Mouse (Mus musculus) frontal cortex, adult (tissue): ENCODE data around the gene Stat5a.

Experiments used
- ATAC-seq: cut with Nextera tagmentation; 2 replicates; pipeline ENCODE4 v1.9.2; 2017; ENCODE audit warnings: mild to moderate bottlenecking, moderate library complexity, mixed read lengths; ENCODE audit not compliant: low TSS enrichment

Gene Stat5a

DNA sequence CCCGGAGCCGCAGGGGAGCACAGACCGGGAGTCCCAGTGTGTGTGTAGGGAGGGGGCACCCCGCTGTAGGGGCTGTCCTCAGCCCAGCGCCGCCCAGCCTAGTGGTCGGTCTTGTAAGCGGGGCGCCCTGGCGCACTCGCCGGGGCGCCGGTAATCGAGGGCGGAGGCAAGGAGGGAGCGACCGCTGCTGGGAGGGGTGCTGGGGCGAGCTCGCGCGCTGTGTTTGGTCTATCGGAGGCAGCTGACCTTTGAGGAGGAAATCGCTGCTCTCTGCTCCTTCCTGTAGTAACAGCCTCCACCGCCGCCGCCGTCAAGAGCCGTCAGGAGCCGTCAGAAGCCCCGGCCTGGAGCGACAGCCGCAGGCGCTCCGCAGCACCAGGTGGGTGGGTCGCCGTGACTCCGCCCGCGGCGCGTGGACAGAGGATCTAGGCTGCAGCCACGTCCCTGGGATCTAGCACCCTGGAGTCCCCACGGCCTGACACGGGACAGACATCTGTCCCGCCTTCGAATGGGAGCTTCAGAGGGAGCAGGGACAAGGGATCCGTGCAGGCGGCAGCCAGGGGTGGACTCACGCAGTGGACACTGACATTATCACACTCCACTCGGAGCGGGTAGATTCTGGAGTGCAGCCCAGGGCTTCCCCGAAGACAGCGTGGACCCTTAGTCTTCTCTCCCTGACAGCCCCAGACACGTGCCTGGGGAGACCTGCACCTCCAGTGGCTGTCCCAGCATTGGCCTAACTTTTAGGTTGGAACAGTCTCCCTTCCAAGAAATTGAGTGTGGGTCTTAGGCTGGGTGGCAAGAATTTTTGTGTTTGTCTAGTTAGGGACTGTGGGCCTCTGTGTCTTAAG is 1.3 kb downstream of the Stat5a start:
- no peak; the same call in 1 of the 2 replicates for ATAC-seq

DNA sequence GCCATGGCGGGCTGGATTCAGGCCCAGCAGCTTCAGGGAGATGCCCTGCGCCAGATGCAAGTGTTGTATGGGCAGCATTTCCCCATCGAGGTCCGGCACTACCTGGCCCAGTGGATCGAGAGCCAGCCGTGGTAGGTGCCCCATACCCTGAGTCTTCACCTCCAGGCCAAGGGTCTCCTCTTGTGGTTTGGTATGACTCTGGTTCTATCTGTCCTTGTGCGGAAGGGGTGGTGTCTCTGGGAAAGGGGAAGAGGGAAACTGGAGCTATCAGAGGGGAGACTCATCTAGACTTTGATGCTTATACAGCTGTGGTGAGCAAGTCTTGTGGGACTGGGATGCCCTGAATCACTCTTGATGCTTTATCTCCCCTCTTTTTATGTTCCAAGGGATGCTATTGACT is 2.2 kb downstream of the Stat5a start:
- no peak for ATAC-seq

DNA sequence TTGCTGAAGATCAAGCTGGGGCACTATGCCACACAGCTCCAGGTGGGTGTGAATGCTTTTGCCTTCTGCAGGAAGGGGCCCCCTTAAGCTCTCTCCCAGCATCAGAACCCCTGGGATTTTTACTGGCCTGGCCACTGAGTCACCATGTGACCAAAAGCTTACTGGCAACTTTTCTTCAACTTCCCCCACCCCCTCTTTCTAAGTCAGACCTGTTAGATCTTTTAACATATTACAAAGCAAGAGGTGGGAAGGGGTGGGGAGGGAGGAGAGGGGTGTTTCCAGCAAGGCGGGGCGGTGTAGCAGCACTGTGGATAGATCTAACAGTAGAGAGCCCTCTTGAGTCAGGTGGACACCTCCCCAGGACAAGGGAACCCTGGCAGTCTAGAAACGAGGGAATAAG is 2.7 kb downstream of the Stat5a start:
- no peak for ATAC-seq

DNA sequence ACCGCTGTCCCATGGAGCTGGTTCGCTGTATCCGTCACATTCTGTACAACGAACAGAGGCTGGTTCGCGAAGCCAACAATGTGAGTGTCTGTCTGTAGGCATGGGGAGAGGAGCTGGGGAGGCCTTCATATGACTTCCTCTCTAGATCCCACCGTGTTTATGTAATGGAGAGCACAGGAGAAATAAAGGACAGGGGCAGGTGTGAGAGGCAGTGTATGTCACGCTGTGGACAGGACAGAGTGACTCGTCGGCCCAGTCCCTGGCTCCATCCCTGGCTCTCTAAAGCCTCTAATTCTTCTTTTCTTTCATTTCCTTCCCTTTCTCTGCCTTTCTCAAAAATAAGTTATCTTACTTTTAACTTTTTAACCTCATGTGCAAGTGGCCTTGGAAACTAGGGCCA is 4.0 kb downstream of the Stat5a start:
- no peak for ATAC-seq

DNA sequence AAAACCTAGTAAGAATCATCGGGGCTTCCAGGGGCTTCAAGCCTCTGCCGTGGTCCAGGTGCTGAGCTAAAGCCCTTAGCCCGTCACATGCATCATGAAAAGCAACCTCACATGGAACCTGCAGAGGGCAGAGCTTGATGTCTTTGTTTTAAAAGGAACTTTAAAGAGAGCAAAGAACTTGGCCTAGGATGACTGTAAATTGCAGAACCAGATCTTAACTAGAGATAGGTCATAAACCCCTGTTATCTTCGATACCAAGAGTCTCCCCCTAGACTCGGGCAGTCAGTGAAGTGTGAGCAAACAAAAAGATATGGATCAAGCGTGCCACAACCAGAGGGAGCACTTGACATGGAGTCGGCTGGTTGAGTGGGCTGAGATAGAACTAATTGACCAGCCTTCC is 6.5 kb downstream of the Stat5a start:
- no peak for ATAC-seq

DNA sequence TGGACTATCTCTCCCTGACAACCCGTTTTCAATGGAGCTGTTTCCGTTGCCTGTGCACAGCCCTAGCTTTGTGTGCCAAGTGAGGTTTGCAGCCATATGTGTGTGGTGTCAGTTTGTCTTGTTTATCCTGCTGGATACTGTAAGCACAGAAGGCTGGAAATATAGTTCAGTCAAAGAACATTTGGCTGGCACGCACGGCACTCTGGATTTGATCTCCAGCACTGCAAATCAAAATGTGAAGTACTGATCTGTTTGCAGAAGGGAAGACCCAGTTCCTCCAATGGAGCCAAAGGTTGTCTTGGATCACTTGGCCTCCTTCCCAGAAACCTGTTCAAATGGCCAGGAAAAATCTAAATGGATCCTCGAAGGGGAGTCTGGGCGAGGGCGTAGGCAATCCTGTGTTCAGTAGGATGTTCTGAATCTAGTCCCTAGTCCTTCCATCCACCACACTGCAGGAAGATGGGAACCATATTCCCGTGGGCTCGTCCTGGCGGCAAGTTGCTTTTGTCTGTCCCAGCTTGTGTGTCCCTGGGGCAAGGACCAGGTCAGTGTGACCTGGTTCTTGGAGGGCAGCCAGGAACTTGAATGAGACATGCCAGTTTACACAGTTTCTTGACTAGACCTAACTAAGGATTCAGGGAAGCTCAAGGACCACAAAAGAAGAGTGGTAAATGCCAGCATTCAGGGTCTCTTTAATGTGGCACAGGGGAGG is 11.3 kb downstream of the Stat5a start:
- peak; percentile 59 for ATAC-seq

DNA sequence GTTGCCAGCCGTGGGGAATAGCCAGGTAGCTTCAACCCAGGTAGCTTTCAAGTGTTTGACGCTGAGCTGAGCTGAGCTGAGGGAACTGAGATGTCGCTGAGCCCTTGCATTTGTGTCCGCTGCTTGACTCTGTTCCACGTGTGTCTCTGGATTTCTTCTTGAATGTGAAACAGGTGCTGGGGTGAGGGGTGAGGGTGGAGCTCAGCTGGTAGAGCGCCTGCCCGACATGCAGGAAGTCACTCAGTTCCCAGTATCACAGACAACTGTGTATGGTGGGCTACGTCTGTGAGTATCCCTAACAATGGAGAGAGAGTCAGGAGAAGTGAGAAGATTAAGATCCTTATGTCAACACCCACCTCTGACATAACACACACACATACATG is 11.8 kb downstream of the Stat5a start:
- ATAC-seq = no peak

DNA sequence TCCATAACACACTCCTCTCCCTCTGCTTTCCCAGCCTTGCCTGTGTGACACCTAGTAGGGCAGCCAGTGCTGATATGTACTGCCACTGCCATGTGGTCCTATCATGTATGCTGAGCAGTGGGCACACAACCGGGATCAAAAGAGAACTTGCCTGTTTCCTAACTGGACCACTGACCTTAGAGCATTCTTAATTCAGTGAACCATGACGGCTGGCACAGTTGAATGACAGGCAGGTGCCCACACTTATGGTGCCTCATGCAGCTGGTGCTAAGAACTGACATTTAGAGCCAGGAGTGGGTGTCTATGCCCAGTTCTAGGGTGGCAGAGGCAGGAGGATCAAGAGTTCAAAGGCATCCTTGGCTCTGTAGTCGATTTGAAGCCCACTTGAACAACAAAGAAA is 16.6 kb downstream of the Stat5a start:
- ATAC-seq = no peak

DNA sequence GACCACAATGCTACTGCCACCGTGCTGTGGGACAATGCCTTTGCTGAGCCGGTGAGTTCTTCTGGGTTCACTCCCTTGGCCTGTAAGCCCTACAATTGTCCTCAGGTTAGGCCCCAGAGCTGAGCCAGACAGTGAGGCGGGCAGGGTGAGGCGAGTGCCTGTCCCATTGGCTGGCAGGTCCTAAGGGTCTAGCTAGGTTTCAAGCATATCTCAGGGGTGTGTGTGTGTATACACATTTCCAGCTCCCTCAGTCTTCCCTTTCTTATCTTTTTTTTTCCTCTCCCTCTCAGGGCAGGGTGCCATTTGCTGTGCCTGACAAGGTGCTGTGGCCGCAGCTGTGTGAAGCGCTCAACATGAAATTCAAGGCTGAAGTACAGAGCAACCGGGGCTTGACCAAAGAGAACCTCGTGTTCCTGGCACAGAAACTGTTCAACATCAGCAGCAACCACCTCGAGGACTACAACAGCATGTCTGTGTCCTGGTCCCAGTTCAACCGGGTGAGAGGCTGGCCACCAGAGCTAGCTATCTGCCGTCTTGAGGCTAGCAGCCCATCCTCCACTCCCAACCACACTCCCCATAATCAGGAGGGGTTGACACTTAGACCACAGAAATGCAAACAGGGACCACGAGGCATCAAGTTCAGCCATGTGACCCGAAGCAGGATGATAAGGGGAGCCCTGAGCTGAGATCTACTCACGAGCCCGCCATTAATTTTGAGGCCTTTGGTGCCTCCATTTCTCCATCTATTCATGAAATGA is 20.3 kb downstream of the Stat5a start:
- ATAC-seq = no peak

DNA sequence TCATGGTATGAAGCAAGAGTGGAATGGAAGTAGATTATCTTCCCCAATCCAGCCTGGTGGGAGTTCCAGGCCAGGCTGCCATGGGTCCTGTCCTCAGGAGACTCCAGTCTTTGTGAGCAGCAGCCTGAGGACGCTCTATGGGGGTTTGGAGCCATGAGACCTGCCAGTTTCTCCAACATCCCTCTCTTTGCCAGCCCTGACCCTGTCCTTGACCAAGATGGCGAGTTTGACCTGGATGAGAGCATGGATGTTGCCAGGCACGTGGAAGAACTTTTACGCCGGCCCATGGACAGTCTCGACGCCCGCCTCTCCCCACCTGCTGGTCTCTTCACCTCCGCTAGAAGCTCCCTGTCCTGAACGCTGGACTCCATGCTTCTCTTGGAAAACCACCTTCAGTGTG is 24.5 kb downstream of the Stat5a start:
- no peak for ATAC-seq

DNA sequence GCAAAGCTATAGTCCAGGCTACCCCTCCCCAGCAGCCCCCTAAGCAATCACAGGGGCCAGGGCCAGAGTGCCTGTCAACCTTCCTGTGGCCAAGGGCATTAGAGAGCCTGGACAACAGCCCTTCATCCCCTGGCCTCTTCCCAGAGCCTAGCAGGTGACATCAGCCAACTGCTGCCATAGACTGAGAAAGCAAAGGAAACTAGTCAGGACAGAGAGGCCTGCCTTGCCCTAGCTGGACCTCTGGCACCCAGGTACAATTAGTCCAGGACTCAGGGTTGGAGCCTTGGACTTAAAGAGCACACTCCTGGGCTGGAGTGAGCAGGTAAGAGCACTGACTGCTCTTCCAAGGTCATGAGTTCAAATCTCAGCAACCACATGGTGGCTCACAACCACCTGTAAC is 26.3 kb downstream of the Stat5a start:
- no peak for ATAC-seq

DNA sequence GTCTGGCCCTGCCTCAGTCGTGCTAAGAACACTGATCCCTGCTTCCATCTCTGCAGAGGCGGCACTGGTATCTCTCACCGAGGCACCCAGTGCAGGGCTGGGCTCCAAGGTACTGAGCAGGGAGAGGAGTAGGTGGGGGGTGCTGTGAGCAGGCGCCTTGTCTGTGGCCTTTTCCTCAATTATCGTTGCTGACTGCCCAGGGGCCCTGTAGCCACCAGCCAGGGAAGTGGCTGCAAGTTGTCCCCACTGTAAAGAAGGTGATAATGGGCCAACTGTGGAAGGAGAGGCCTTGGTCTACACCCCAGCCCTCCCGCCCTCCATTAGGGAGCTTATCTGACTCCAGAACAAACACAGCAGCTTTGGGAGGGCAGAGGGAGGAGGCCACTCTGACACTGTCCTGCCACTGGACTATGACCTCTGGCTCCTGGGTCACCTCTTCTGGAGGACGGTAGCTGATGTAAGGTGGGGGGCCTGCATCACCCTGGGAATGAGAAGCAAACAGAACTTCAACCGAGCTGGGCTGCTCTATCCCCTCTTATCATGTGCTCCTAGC is 27.1 kb downstream of the Stat5a start:
- no peak for ATAC-seq

DNA sequence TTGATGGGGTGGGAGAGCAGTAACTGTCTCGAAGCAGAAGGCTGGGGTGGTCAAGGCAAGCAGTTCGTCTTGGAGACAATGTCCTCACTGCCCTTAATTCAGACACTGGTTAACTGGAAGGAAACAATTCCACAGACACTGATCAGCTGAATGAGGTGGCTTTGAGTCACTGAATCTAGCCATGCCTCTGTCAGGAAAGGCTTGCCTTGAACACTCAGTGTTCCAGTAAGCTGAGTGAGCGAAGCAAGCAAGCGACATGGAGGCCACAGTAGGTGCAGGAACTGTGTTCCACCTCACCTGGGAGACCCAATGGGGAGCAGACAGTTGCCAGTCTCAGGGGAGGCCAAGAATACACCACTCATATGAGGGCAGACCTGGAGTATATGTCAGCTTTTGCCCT is 28.1 kb downstream of the Stat5a start:
- no peak for ATAC-seq

DNA sequence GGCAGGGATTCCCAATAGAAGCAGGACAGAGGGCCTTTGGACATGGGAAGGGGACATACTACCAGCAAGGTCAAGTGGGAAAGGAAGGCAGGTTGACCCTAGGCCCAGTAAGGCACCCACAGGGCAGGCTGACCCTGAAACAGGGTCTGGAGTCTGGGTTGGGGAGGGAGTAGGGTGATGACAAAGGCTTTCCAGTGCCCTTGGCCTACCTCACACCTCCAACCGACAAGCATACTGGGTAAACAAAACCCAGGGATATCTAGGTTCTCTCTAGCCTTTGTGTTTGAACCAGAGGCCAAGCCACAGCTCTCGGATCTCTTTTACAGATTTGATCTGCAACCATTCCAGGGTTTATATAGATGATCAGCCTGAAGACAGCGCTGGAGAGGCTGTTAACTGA is 28.6 kb downstream of the Stat5a start:
- ATAC-seq = no peak

DNA sequence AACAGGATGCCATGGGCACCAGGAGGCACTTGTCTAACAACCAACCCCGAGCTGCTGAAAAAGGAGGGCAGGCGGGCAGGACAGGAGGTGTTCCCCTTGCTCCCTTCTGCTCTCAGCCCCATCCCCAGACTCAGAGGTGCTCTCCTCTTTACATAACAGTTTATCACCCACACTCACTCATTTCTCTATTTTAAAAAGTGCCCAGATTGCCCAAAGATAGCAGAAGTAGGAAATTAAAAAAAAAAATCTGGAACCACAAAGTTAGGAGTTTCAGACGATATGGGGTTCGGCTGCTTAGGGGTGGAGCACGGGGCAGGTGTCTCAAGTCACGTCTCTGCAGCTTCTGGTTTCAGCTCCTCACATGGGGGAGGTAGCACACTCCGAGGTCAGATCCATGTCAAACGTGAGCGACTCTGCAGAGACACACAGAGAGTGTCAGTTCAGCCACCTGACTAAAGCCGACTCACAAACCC is 29.2 kb downstream of the Stat5a start:
- no peak for ATAC-seq

DNA sequence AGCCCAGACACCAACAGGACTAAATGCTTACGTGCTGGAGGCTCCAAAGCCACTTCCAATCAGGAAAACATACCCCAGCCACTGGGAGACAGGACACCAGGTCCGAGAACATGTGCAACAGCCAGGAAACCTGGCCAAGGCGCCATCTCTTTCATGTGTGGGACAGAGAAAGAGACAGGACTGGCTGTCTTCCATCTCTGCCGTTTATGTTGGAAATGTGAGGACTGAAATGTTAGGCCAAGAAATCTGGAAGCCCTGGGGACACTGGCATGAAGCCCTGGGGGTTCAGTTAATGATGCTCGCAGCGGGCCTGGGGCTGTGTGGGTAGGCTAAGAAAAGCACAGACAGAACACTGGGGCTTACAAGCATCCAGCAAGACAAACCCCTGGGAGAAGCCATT is 31.3 kb downstream of the Stat5a start:
- ATAC-seq = no peak

DNA sequence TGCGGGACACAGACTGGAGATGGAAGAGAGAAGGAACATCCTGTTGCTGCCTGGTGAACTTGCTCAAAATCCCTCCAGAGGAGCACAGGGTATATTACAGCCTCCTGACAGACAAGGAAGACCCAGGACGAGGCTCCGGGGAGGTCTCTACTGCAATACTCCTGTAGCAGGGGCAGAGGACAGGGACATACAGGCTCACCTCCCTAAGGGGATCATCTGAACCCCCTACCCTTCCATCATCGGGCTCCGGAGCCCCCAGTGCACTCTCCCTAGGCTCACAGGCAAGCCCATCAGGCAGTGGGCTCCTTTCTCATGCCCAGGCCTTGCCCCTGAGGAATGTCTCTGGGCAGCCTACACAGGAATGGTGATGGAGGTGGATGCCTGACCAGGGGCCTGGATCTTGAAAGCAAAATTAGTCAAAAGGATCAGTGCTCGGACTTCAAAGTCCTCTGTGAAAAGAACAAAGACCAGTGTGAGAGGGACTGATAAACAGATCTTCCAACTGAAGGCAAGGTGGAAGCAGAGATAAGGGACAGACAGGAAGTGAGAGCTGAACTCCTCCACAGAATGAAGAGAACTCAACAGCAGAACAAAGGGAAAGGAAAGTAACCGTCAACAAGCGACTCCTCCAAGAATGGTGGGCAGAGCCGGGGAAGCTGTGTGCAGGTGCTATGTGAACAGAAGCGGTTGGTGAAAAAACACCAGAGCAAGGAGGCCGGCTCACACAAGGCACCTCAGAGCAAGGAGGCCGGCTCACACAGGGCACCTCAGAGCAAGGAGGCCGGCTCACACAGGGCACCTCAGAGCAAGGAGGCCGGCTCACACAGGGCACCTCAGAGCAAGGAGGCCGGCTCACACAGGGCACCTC is 32.3 kb downstream of the Stat5a start:
- ATAC-seq = no peak

DNA sequence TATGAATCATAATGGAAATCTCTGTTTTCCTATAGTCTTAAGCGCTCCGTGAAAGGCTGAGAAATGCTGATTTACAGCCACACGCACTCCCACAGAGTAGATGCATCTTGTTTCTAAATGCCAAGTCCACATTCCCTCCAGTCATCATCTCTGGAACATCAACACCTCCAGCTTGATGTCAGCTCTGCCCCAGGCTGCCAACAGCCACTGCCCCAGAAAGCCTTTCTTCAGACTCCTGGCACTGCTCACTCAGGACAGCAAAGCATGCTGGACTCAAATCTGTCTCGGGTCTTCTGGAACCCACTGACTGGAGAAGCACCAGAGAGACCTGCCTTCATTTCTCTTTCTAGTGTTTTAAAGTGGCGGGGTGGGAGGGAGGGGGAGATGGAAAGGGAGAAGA is 33.3 kb downstream of the Stat5a start:
- peak; percentile 27; the same call in 1 of the 2 replicates for ATAC-seq

DNA sequence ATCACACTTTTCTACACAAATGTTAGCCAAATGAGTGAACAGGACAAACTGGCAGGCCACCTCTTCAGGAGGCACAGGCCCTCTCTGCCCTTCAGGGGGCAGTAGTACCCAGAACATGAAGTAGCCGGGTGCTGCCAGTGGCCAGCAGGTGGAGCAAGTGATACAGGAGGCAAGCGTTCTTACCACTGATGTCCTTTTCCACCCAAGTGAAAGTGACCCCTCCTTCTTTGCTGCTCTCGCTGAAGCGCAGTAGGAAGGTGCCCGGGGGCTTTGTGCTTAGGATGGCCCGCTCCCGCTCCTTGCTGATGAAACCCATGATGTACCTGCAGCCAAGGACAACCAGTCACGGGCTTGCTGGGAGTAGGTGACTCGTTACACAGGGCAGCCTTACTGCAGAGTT is 34.3 kb downstream of the Stat5a start:
- peak; percentile 91 for ATAC-seq

DNA sequence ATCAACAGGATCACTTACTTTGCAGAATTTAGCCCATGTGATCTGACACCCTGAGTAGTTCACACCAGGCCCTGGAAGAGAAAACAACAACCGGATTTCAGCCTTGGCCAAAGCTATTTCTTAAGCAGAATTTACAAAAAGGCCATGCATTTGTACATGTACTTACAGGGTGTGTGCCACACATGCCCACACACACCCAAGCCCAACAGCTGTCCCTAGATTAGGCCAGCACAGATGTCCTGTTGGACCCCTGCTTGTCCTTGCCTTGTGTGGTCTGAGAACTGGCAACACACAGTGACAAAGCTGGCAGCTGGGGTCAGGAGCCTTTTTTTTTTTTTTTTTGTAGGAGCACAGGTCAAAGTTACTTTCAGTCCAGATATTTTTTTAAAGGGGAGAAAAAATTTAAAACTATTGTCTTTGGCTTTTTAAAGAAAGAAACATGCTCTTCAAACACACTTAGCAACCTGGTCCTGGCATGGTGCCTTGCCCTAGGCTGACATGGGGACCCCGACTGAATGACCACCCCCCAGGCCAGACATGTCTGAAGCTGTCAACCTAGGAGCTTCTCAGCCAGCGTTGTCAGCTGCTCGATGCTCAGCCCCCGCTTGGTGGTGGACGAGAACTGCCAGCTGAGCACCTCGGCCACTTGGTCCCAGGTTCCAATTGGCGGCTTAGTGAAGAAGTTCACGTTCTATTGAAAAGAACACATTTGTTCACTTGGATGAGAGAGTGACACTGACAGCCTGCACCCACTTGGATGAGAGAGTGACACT is 35.2 kb downstream of the Stat5a start:
- no peak for ATAC-seq
